Mouse (Mus musculus): ENCODE measurements at regions not wholly inside any gene's neighbourhood (a gene's known extent, or its start where the extent isn't known, plus 50 kb on each side); places are given as distances from the start of the nearest gene placed in this dataset.
A peak's percentile ranks its signal among the peaks of the same experiment; 100 is the strongest.

DNA sequence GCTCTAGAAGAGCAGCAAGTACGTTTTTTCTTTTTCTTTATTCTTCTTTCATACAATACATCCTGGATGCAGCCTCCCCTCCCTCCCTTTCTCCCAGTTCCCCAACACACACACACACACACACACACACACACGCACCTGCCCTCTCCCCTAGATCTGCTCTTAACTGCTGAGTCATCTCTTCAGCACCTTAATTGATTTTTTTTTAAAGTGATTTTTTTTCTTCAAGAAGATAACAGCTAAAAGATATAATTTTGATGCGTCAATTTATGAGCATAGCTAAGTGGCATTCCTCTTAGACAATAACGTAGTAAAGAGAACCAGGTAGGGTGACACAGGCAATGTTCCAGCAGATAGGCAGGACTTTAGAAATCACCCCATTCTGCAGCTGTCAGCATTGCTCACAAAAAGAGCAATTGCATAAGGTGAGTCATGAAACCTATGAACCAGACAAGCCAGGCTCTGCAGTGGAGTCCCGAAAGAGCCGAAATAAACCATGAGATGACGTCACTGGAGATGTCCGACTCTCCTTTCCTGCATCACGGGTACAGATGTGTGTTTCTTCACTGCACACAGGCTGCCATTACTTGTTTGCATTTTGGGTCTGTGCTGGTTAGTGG lies 63.9 kb upstream of the Tnrc6a start:
- H3K27ac ChIP-seq: no peak overlapping the region
- no peak overlapping the region for H3K4me3 ChIP-seq
- no peak overlapping the region for H3K9ac ChIP-seq
- 76% methylated on average over 9 of the region's 9 CpGs for whole genome bisulfite sequencing
- H3K9me3 ChIP-seq: no peaks in the 10 kb centered on the region
- ATAC-seq (ENCODE audit: borderline replicate concordance, extremely low read depth, low FRiP score, low TSS enrichment): no peak
- H3K4me1 ChIP-seq: no peaks in the 10 kb centered on the region
- H3K36me3 ChIP-seq: no peaks in the 10 kb centered on the region
- no peak overlapping the region for H3K4me2 ChIP-seq
- H3K27me3 ChIP-seq: no peaks in the 10 kb centered on the region

DNA sequence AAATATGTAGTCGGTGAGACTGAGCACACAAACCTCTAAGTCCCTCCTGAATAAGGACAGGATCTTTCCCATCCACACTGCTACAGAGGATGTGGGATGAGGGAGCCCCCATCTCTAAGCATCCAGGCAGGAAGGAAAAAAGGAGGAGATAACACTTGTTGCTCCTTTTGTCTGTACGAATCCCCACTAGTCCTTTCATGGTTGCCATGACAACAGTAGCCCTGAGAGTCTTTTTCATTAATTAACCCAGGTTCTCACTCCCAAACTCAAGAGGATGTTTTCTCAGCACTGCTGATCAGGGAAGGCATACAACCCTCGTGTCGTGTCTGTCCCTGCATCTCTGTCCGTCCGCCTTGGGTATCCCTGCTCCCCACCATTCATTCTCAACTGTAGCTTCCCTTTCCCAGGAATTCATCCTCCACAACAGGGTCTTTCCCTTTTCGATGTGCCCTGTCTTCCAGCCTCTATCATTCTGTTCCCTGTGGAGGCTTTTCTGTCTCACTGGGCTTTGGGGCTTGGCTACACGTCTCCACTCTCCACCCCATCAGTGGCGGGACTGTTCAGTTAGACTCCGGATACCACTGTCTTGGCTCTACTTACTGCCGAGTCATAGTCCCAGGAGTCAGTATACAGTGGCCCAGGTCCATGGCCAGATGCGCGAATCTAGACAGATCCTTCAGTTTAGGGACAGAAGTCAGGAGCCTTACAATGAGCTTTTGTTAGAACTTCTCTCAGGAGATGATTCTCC lies 60.2 kb upstream of the Tnrc6a start:
- no peak overlapping the region for H3K4me2 ChIP-seq
- ATAC-seq (ENCODE audit: borderline replicate concordance, extremely low read depth, low FRiP score, low TSS enrichment): no peak
- peaks cover 3% of the 10 kb centered on the region; the same call in 1 of the 2 replicates for H3K4me1 ChIP-seq
- no peak overlapping the region for H3K4me3 ChIP-seq
- WGBS: 55% methylated on average over 13 of the region's 13 CpGs
- no peaks in the 10 kb centered on the region for H3K9me3 ChIP-seq
- H3K36me3 ChIP-seq: no peaks in the 10 kb centered on the region
- no peak overlapping the region for H3K27ac ChIP-seq
- H3K9ac ChIP-seq: no peak overlapping the region
- H3K27me3 ChIP-seq: no peaks in the 10 kb centered on the region

DNA sequence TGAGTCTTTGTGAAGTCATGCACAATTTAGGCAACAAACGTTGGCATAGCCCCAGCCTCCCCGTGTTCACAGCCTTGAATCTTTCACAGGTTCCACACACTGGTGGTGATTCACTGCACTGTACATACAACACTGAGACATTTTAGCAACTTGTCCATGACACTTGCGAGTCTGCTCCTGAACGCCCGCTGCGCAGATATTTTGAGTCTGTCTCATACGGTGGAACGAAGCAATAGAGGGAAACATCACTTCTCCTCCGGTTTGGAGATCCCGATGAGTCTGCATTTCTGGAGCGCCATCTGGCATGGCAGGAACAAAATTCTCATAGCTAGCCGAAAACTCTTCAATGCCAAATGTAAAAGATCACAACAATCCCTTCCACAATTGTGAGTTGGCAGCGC lies 57.7 kb upstream of the Tnrc6a start:
- no peaks in the 10 kb centered on the region for H3K36me3 ChIP-seq
- no peak overlapping the region for H3K27ac ChIP-seq
- 77% methylated on average over 13 of the region's 13 CpGs for WGBS
- H3K4me3 ChIP-seq: no peak overlapping the region
- no peaks in the 10 kb centered on the region for H3K27me3 ChIP-seq
- H3K9ac ChIP-seq: no peak overlapping the region
- H3K4me1 ChIP-seq: peaks cover 15% of the 10 kb centered on the region
- ATAC-seq (ENCODE audit: borderline replicate concordance, extremely low read depth, low FRiP score, low TSS enrichment): no peak
- no peaks in the 10 kb centered on the region for H3K9me3 ChIP-seq
- H3K4me2 ChIP-seq: no peak overlapping the region

DNA sequence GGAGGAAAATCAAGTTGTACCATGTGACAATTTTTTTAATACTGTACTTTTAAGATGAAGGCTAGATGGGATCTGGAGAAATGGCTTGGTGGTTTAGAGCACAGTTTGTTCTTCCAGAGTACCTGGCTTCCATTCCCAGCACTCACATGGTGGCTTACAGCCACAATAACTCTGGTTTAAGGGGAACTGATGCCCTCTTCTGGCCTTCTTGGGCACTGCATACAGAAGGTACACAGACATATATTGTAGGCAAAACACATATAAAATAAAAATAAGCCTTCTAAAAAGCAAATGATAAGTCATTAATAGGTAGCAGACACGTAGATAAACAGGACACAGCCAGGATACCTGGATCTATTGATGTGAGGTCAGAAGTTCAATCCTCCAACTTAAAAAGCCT lies 56.3 kb upstream of the Tnrc6a start:
- H3K27ac ChIP-seq: no peak overlapping the region
- H3K27me3 ChIP-seq: no peaks in the 10 kb centered on the region
- H3K9me3 ChIP-seq: no peaks in the 10 kb centered on the region
- H3K4me1 ChIP-seq: peaks cover 15% of the 10 kb centered on the region
- ATAC-seq (ENCODE audit: borderline replicate concordance, extremely low read depth, low FRiP score, low TSS enrichment): no peak
- H3K36me3 ChIP-seq: no peaks in the 10 kb centered on the region
- H3K4me3 ChIP-seq: no peak overlapping the region
- no peak overlapping the region for H3K9ac ChIP-seq
- WGBS: 82% methylated on average over 1 of the region's 1 CpGs
- no peak overlapping the region for H3K4me2 ChIP-seq

DNA sequence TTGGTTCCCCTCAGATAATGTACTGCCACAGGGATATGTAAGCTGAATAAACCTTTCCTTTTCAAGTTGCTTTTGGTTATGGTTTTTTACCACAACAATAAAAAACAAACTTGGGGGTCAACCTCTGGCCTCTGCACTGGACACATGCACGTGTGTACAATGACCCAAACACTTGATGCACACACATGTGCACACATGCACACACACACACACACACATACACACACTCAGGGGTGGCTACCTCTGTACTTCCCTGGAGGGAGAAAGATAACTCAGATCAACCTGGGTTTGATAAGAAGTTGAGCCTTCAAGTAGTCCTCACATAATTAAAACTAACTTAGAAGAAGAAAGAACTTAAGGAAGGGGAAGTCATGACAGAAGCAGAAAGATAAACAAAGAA lies 55.4 kb upstream of the Tnrc6a start:
- Histone ChIP-seq H3K36me3 (no peaks in the 10 kb centered on the region), H3K4me1 (peaks cover 15% of the 10 kb centered on the region), H3K4me2 (no peak overlapping the region), H3K9me3 (no peaks in the 10 kb centered on the region), H3K27me3 (no peaks in the 10 kb centered on the region), H3K9ac (no peak overlapping the region), H3K4me3 (no peak overlapping the region), H3K27ac (no peak overlapping the region)
- no peak for ATAC-seq (ENCODE audit: borderline replicate concordance, extremely low read depth, low FRiP score, low TSS enrichment)
- WGBS: 48% methylated on average over 1 of the region's 1 CpGs

DNA sequence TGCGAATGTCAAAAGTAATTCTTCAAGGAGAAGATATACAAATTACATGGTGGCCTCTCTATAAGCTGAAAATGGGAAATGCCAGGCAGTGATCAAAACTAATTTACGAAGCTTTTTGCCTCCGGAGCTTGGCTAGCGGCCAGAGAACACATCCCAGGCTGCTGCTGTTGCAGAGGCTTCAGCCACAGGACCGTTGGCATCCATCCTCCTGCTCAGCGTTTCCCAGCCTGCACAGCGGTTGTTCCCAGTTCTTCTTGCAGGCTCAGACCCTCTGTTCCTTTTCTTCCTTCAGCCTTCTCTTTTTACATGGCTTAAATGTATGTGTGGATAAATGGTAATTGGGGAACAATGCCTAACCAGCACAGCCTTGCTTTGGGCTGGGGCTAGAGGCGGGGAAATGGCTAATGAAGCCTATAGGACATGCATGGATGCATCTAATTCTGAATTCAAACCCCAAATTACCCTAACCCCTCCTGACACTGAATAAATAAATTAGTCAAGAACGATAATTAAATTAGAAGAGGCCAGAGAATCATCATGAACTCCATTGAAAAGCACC lies 54.9 kb upstream of the Tnrc6a start:
- Histone ChIP-seq H3K9ac (no peak overlapping the region), H3K4me1 (peaks cover 15% of the 10 kb centered on the region), H3K9me3 (no peaks in the 10 kb centered on the region), H3K27ac (no peak overlapping the region), H3K4me3 (no peak overlapping the region), H3K36me3 (no peaks in the 10 kb centered on the region), H3K27me3 (no peaks in the 10 kb centered on the region), H3K4me2 (no peak overlapping the region)
- no peak for ATAC-seq (ENCODE audit: borderline replicate concordance, extremely low read depth, low FRiP score, low TSS enrichment)
- WGBS: 29% methylated on average over 9 of the region's 9 CpGs

DNA sequence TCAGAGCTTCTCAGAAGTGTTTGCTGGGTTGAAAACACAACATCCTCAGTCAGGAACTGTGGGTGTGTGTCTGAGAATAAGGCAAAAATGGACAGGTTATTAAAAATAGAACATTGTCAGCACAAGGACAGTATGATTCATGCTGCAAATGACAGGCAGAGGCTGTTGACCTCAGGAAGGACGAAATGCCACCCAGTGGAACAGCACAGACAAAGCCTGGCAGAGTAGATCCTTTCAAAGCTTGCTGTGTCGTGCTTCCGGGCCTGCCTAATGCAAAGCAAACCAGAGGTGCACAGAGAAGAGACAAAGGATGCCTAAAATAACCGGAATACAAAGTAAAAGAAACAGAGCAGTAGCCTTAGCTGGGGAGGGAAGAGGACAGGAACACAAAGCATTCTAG lies 54.4 kb upstream of the Tnrc6a start:
- Histone ChIP-seq H3K9ac (no peak overlapping the region), H3K4me3 (no peak overlapping the region), H3K4me2 (no peak overlapping the region), H3K9me3 (no peaks in the 10 kb centered on the region), H3K27me3 (no peaks in the 10 kb centered on the region), H3K27ac (no peak overlapping the region), H3K36me3 (no peaks in the 10 kb centered on the region), H3K4me1 (peaks cover 15% of the 10 kb centered on the region)
- 52% methylated on average over 4 of the region's 4 CpGs for WGBS
- no peak for ATAC-seq (ENCODE audit: borderline replicate concordance, extremely low read depth, low FRiP score, low TSS enrichment)

DNA sequence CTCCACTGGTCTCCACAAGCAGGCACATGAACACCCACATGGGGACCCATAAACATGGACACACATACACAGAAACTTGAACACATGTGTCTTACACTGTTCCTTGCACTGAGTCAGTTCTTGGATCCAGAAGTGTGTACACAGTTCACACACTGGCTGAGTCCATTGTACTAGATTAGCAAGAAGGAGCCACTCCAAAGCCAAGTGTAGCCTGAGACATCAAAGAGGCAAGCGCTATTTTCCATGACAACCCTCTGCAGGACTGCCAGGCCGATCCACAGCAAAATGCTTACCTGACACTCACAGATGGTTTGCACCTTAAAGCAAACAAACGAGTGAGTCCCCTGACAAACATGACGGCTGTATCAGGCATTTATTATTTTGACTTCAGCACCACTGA lies 52.8 kb upstream of the Tnrc6a start:
- no peak overlapping the region for H3K4me3 ChIP-seq
- no peaks in the 10 kb centered on the region for H3K27me3 ChIP-seq
- no peak overlapping the region for H3K9ac ChIP-seq
- H3K4me1 ChIP-seq: peaks cover 15% of the 10 kb centered on the region
- no peak overlapping the region for H3K4me2 ChIP-seq
- 0 out of 2 replicates have a peak overlapping the region, but pooled peaks have one; percentile 22 for H3K27ac ChIP-seq
- 32% methylated on average over 4 of the region's 4 CpGs for WGBS
- no peaks in the 10 kb centered on the region for H3K9me3 ChIP-seq
- H3K36me3 ChIP-seq: no peaks in the 10 kb centered on the region
- peak; percentile 75 for ATAC-seq (ENCODE audit: borderline replicate concordance, extremely low read depth, low FRiP score, low TSS enrichment)
